Mouse (Mus musculus) left cerebral cortex, adult 2 months (tissue): ENCODE measurements around the gene Skint6. TPM values are rescaled to one million over a fixed set of nuclear protein-coding genes. Genes with fewer than 3 reads are reported as not detected.
"Not testable (repeated sequence)": the region's sequence is repeated elsewhere in the genome, so short reads cannot be mapped to it uniquely, and the experiment has no call there.

Experiments
- DNase-seq, 2 experiments: peaks; one replicate each; pipeline ENCODE4 v3.0.0; 2021 to 2022; ENCODE audit warnings: low spot score in 2 of 2, mixed read lengths in 1 of 2; ENCODE audit errors: extremely low spot score in 1 of 2
- H3K27ac ChIP-seq: fragments of 200-600 bp; 2 replicates; pipeline ENCODE4 v1.8.1; 2022
- H3K4me3 ChIP-seq: fragments of 200-600 bp; 2 replicates; pipeline ENCODE4 v1.8.1; 2022
- CTCF ChIP-seq: fragments of 200-600 bp; IDR thresholded peaks from 2 replicates; pipeline ENCODE4 v1.8.1; 2022; ENCODE audit warnings: antibody characterized with exemption, mild to moderate bottlenecking, moderate library complexity
- intact Hi-C: fragments of 180-260 bp; cut with DNase I; formaldehyde crosslinking; loops from one replicate; pipeline ENCODE4 v1.15.1; 2025
- long read RNA-seq, 2 experiments: library from polyadenylated mRNA; stranded (forward); transcript quantifications; one replicate each; pipeline ENCODE4 v2.0.0; 2021; ENCODE audit warnings: borderline mapping rate in 2 of 2
- total RNA-seq, 2 experiments: library from RNA; stranded (reverse); gene quantifications; 2 replicates each; pipeline ENCODE4 v1.2.3; 2021

The Skint6 gene
- not detected for total RNA-seq
- long read RNA-seq, experiment 1: 0 reads
- long read RNA-seq, experiment 2: 0 reads

- DNase-seq: no peak
- Histone ChIP-seq H3K4me3 (no peak within 1 kb of the TSS), H3K27ac (no peak within 1 kb of the TSS)
- intact Hi-C loops: no loop called here
- no peak for TF ChIP-seq CTCF
These were observed at the start of gene Skint6 for GRCm38 (mm10) chr4:113286873-113287272. Skint6 (minus strand) TSS chr4:113286973.

- TF ChIP-seq CTCF: no peak
- DNase-seq: no peak
- no peak overlapping the region for H3K4me3 ChIP-seq
- intact Hi-C loops: no loop called here
- H3K27ac ChIP-seq: no peak overlapping the region
These were observed 34.1 kb upstream of the Skint6 start for GRCm38 (mm10) chr4:113320911-113321310.

- no peak overlapping the region for H3K4me3 ChIP-seq
- intact Hi-C loops: no loop called here
- no peak overlapping the region for H3K27ac ChIP-seq
- TF ChIP-seq CTCF: no peak
- no peak for DNase-seq
These were observed 15.2 kb upstream of the Skint6 start for GRCm38 (mm10) chr4:113301773-113302473.

GRCm38 (mm10) chr4:113263363-113264060 is 23.3 kb downstream of the Skint6 start:
- no peak overlapping the region for H3K27ac ChIP-seq
- no peak overlapping the region for H3K4me3 ChIP-seq
- TF ChIP-seq CTCF: no peak
- no peak for DNase-seq
- intact Hi-C loops: loop anchor here (5.0 kb wide), 1 partner anchor 709 kb away; no protein-coding TSS in a partner anchor

- H3K4me3 ChIP-seq: no peak overlapping the region
These were observed 41.0 kb downstream of the Skint6 start for GRCm38 (mm10) chr4:113245808-113246207.

GRCm38 (mm10) chr4:113067621-113068020 is 219.2 kb downstream of the Skint6 start:
- intact Hi-C loops: no loop called here
- H3K4me3 ChIP-seq: no peak overlapping the region
- no peak for DNase-seq
- no peak for TF ChIP-seq CTCF
- H3K27ac ChIP-seq: no peak overlapping the region

More at GRCm38 (mm10) chr4:113245808-113246207, 41.0 kb downstream of the Skint6 start:
- intact Hi-C loops: no loop called here
- H3K27ac ChIP-seq: no peak overlapping the region
- TF ChIP-seq CTCF: no peak
- no peak for DNase-seq

- H3K4me3 ChIP-seq, DNase-seq, H3K27ac ChIP-seq, intact Hi-C loops: not testable (repeated sequence)
These were observed 307.6 kb downstream of the Skint6 start for GRCm38 (mm10) chr4:112979160-112979559.

- TF ChIP-seq CTCF: no peak
- intact Hi-C loops: no loop called here
- no peak overlapping the region for H3K27ac ChIP-seq
- no peak overlapping the region for H3K4me3 ChIP-seq
- no peak for DNase-seq
These were observed 496.1 kb downstream of the Skint6 start for GRCm38 (mm10) chr4:112790646-112791045.

GRCm38 (mm10) chr4:112774766-112775165 is 512.0 kb downstream of the Skint6 start, which contains the start of gene Skint10:
Skint10 (minus strand) TSS chr4:112774866.
- no peak for DNase-seq

More at GRCm38 (mm10) chr4:112774766-112775165, 512.0 kb downstream of the Skint6 start, which contains the start of gene Skint10:
- H3K27ac ChIP-seq: no peak within 1 kb of the TSS
- H3K4me3 ChIP-seq: no peak within 1 kb of the TSS
- no peak for TF ChIP-seq CTCF
- intact Hi-C loops: no loop called here
